Mouse (Mus musculus) layer of hippocampus, adult 18-20 months (tissue): ENCODE data around the gene Steap3. TPM values are rescaled to one million over a fixed set of nuclear protein-coding genes. Genes with fewer than 3 reads are reported as not detected.
"Not testable (repeated sequence)": the region's sequence is repeated elsewhere in the genome, so short reads cannot be mapped to it uniquely, and the experiment has no call there.

Experiments
- DNase-seq, 2 experiments: peaks; one replicate each; pipeline ENCODE4 v3.0.0; 2022; ENCODE audit warnings: low spot score in 2 of 2
- long read RNA-seq: library from polyadenylated mRNA; stranded (forward); transcript quantifications from one replicate; pipeline ENCODE4 v2.0.0, GENCODE M21; 2021
- total RNA-seq, 2 experiments: library from RNA; stranded (reverse); gene quantifications; 2 replicates each; pipeline ENCODE4 v1.2.3; 2021

Steap3 gene
- 1 to 10 TPM; 5.4 to 6.3 TPM for total RNA-seq
- long read RNA-seq, transcript Steap3-202 (5 exons, 2,752 nt) = major isoform, 14 of 16 reads
- long read RNA-seq, partial matches to known transcripts = 1 of 16 reads
- long read RNA-seq, other reads (novel, unspliced or antisense) = 1 of 16 reads

DNA sequence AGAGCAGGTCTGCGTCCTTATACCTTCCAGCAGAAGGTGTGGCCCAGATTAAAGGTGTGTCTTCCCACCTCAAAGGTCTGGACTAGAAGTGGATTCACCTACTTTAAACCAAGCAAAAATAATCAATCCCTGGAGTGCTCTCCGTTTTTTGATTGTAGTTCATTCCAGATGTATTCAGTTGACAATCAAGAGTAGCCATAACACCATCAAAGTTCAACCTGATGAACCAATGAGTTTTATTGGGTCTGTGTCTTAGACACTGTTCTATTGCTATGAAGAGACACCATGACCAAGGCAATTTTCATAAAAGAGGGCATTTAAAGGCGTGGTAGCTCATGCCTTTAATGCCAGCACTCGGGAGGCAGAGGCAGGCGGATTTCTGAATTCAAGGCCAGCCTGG, at the start of gene Steap3:
Steap3 (minus strand) TSS at position 101 of the 400 bp plus-strand sequence.
- no peak for DNase-seq

DNA sequence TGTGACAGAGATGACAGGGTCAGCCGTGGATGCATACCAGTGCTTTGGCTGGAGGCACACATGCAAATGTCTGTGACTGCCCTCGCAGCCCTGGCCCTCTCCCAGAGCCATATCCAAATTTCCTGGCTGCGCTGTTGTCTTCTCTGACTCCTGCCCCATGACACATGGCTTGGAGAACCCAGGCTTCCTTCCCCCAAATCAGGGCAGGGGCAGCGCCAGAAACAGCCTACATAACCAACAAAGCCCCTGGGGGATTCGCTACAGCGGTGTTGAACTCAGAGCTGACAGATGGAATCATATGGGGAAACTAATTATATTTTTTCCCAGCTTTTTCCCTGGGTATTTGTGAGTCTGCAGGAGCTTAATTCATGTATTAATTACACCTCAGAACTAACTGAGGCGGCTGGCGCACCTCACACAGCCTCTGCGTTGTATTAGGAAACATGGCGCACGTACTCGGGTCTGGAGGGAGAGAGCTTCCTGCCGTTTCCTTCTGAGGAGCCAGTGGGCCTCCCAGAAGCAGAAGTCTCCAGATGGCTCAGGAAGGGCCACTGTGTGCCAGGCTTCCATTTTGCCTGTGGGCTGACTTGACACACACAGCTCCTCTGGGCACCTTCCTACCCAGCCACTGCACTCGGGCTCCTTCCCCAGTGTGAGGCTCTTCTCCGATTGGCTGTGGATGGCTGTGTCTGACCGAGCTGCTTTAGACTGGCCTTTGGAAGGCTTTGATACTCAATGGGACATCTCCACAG, 48.9 kb upstream of the Steap3 start:
- DNase-seq = peak in 1 of 2 experiments; percentile 37

DNA sequence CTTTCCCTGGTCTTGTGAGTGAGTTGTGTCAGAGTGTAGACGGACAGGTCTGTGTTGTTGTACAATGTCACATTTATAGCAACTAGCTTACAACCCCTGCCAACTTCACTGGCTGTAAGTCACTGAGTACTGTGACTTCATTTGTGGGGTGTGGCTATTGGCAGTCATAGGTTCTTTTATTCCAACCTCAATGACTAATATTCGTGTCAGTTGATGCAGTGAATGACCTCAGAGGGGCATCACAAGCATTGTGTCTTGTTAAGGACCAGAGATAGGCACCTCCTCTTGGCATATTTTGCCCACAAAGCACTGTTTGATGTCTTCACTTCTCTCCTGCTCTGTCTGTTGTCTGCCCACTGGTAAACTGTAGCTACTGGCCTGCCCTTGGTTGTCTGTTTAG, 33.3 kb upstream of the Steap3 start:
- DNase-seq = no peak

DNA sequence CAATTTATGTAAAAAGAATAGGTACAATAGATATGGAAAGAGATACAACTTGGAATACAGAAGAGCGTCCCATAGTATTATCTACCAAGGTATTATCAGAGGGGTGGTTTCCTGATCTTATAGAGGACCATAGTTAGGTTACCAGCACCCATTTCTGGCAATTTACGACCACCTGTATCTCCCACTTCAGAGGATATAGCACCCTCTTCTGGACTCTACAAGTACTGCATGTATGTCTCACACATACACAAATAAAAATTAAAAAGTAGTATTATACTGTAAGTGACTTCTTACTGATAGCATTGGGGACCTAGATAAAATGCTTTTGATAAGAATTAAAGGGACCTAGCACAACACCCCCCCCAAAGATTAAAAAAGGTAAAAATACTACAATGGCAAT, 24.4 kb upstream of the Steap3 start:
- DNase-seq = no peak

DNA sequence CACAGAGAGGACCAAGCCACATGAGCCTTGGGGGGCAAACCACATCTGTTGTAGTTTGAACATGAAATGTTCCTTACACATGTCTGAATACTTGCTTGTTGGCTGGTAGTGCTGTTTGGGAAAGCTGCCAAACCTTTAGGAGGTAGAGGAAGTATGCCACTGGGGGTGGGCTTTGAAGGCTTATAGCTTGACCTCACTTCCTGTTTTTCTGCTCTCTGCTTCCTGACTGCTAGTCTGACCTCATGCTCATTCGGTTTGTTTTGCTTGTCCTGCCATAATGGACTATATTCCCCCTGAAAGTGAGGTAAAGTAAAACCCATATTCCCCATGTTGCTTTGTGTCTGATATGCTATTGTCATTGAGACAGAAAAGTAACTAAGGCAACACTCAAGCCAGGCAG, 21.3 kb upstream of the Steap3 start:
- no peak for DNase-seq

DNA sequence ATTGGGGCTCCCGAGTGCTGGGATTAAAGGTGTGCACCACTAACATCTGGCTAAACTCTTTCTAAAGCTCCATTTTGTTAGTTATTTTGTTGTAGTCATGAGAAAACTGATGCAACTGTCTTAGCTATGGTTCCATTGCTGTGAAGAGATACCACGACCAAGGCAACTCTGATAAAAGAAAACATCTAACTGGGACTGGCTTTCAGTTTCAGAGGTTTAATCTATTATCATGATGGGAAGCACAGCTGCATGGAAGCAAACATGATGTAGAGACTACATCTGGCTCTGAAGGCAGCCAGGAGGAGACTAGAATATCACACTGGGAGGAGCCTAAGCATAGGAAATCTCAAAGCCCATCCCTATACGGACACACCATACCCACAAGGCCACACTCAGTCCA, 19.2 kb upstream of the Steap3 start:
- DNase-seq = no peak

DNA sequence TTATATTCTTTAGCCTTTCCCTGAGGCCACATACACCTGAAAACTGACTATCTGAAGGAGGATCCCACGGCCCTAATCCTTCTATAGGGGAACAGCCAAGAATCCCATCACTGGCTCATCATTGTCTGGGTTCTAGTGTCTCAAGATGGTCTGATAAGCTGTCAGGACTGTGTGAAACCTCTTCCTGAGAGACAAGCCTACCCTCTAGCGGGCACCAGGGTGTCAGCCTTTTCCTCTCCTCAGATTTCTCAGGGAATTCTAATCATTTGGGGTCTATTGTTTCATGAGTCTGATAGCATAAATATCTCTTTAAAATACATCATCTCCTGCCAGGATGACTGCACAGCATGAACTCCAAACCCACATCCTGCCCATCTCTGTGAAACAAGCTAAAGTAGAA, 17.3 kb upstream of the Steap3 start:
- peak in 1 of 2 experiments; percentile 6 for DNase-seq

DNA sequence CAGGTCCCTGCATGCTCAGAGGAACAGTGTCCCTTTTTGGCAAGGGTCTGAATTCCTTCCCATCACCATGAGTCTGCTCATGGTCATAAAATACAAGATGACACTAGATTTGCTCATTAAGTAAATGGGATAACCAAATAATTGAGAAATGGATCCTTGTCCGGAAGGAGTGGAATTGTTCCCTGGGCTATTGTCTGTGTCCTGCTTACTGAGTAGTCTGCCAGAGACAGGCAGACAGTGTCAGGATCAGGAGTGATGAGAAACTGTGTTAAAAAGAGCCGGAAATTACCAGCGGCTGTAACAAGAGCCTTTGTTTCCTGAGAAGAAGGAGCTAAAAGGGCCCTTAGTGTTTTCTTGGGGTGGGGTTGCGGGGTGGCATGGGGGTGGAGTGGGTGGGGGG, 15.2 kb upstream of the Steap3 start:
- no peak for DNase-seq

DNA sequence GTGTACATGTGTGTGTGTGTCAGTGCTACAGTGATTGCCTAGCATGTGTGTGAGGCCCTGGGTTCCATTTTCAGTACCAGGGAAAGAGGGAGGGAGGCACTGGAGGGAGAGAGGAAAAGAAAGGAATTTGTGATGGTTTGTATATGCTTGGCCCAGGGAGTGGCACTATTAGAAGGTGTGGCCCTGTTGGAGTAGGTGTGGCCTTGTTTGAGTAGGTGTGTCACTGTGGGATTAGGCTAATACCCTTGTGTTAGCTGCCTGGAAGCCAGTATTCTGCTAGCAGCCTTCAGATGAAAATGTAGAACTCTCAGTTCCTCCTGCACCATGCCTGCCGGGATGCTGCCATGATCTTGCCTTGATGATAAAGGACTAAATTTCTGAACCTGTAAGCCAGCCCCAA, 3.6 kb upstream of the Steap3 start:
- DNase-seq = not testable (repeated sequence)

DNA sequence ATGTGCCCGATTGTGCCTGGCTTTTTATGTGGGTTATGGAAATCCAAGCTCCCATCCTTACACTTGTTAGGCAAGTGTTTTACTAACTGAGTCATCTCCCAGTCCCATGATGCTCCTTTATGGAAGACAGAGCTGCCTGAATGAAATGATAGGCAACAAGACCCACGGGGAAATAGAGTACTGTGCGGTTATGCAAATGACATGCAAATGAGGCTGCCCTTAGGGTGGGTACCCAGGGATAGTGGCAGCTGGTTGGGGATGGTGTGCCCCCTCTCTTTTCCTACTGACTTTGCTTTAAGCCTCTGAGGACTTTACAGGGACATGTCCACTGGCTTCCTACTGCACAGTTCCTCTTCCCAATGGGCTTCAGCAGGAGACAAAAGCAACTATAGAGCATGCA, 2.7 kb upstream of the Steap3 start:
- DNase-seq = no peak

DNA sequence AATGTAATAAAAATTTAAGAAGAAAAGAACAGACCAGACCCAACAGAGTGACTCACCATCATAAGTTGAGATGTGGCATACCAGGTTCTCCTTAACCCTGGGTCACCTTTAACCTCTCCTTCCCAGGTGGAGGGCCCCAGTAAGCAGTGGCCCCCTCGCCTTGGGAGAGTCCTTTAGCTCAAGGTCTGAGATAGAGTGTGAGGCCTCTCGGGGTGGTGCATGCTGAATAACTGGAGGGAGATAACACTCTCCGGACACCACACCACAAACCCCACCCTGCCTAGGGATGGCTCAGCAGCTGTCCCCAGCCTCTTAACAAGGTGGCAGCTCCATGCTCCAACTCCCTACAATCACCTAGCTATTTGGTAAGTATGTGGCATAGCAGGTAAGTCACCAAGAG, 1.6 kb downstream of the Steap3 start:
- no peak for DNase-seq

DNA sequence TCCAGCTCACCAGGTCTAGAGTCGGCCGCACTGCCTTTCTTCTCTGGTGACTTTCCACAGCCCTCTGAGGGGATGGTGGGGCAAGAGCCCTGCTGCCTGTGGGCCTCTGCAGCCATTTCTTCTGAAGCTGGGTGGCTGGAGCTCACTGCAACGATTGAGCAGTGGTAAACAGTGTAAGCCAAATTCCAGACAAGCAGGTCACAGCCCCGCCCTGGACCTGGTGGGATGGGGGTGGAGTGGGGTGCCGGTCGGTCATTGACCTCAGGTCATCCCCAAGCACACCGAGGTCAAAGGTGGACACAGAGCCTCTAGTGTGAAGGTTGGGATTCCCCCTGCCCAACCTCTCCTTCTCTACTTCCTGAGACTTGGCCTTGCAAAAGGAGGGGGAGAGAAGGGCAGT, 2.4 kb downstream of the Steap3 start:
- no peak for DNase-seq

DNA sequence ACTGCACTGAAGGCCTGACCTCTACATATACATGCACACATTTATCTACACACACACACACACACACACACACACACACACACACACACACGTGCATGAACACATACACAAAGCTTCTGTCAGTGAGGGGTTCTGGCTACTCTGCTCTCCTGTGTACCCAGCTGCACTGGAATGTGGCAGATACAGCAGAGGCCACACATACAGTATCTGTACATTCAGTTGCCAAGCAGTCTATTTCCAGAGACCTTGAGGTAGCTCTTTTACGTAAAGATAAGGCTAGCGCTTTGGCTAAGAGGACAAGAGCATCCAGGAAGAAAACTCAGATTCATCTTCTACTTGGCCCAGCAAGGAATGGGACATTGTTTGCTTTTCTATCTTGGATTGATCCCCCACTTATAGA, 4.9 kb downstream of the Steap3 start:
- no peak for DNase-seq

DNA sequence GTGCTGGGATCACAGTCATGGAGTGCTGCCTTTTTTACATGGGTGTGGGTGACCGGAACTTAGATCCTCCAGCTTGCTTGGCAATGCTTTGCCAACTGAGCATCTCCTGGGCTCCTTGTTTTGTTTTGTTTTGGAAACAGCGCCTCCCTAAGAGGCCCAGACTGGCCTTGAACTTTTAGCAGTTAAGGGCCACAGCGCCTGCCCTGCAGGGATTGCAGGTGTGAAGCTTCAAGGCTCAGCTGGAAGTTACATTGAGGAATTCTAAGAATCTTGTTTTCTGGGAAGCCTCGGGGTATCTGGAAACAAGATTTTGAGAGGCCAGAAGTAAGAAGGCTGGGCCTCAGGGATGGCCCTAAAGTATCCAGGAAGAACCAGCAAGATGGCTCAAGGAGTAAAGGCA, 6.0 kb downstream of the Steap3 start:
- no peak for DNase-seq

DNA sequence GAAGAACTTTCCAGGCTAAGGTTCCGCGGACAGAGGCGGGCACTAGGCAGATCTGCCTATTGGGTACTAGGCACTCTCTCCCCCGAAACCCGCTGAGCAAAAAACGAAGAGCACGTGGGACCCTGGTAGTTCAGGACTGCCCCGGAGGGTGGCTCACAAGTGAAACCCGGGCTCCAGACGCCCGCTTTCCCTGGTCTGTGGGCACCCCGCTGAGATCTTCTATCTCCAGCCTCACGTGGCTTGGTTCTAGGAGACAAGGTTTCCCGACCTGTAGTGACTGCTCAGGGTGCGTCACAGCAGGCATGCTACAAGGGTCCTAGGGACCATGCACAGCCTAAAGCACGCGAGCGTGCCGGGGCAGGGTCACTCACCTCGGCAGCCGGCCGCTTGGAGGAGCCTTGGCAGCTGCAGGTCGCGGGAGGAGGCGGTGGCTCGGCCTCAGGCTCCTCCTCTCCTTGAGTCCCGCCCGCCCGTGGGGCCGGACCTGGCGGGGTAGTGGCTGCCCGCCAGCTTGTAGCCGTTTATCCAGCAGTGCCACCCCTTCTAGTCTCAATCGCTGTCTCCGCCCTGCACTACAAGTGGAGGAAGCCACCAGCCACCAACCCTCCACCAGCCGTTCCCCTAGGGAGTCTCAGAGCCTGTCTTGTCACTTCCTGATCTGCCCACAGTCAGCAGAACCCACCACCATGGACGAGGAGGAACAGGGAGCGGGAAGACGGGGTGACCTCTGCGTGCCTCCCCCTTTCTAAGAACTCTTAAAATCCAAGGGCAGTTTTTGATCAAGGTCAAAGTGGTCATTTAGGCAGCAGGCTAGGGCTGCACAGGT, 7.4 kb downstream of the Steap3 start:
- DNase-seq = peak; percentile 51 to 57

DNA sequence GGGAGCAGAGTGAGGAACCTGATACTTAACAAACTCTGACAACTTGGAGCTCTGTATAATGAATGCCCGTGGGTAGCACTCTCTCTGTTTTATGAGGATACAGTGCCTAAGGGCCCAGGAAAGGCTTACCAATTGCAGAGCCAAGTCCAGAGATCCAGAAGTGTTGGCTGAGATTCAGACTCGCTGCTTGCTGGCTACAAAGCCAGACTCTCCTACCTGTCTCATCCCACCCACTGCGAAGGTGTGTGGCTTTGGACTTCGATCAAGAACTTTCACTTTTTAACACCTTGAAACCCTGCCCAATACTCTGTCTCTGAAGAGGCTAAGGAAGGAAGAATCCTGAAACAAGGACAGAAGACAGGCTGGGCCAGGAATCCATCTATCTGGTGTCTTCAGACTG, 9.3 kb downstream of the Steap3 start:
- DNase-seq = no peak

DNA sequence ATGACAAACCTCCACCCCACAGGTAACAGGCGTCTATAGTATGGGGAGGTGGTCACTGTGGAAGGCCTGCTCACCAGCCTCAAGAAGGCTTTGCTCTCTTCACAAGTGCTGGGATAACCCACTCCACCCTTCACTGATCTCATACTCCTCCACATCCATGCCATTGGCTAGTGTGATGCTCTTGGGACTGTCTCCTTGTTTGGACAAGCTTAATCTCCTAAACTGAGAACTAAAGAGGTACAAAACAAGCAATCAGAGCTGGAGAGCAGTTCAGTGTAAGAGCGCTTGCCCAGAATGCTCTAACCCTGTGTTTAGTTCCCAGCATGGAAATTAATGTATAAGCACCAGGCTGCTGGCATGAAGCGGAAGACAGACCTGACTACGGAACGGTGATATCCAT, 11.3 kb downstream of the Steap3 start:
- no peak for DNase-seq

DNA sequence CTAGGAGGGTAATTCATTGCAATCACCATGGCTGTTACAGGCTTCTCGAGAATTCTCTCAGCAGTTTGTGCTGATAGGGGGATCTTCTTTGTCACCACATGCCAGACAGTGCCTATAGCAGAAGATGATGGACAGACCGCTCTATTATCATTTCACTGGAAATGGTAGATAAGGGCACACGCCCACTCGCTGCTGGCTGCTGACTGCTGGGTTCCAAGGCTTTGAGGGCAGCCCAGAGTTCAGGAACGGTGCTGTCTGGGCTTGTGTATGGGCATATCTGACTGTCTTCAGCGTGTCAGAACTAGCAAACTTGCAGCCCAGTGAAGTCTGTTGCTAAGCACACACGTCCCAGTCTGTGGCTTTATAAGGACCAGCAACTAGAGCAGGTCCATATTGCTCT, 13.3 kb downstream of the Steap3 start:
- DNase-seq = no peak

DNA sequence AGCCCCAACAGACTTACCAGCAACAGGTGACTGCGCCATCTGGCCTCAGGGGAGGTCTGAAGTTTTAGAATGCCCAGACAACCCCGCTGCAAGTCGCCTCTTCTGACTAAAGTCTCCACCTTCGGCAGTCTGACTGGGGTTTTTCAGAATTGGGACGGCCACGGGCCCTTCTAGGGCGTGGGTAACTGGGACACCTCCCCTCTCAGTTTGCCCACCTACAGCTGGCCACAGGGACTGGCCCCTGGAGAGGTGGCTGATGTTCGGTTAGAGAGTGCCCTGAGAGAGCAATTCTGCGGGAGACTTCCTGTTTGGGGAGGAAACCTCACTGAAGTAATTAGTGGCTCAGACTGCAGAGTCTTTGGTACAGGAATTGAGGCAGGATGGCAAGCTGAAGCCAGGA, 13.8 kb downstream of the Steap3 start:
- no peak for DNase-seq

DNA sequence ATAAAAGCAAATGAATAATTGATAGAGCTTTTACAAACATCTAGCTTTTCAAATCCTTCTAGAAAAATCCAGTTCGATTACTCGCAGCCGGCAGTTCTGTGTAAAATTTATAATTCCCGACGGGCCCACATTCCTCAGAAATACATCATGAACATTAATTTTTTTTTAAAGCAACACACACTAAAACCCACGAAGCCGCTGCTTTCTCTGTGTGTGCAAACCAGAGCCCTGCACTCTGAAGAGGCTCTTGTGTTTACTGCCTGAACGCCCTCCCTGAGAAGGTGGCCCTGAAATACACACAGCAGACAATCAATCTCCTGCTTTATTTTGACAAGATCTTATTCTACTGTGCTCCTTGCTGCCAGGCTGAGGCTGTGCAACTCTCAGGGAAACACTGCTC, 14.3 kb downstream of the Steap3 start:
- DNase-seq = no peak

DNA sequence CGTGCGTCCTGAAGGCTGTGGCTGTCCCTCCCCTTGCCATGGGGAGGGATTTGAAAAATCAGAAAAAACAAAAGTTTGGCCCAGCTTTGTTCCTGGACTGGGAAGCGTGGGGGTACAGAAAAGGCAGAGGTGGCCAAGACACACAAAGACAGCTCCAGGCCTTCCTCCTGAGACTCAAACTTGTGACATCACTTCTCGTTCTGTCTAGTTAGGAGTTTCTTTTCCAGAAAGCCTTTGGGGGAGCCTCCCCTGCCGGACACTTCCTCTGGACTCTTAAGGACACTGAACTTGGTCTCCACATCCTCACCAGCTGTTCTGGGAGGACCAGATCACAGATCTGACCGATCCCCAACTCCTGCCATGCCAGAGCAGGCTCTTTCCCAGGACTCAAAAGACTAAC, 18.8 kb downstream of the Steap3 start:
- no peak for DNase-seq

DNA sequence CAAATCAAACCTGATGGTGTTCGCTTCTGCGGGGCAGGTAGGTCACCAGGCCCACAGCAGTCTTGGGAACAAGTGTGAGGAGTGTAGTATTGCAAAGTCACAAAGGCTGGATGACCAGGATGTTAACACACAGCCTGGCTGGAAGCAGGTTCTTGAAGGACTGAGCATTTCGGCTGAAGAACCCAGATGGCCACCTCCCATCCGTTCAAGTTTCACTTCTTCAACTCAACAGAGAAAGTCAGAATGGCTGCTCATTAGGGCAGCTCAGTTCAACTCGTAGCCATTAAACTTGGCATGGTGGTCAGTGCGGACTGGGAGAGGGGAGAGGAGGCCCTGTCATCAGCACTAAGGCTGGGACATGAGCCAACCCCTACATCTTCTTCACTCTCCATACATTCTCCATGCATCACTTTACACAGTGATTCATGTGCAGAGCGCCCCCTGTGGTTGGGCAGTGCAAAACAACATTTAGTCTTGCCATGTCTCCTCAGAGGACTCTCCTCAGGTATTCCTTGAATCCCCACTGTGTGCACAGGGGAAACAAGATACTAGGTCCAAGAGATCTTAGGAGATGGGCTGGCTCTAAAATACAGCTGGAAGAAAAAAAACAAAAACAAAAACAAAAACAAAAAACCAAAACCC, 19.9 kb downstream of the Steap3 start:
- DNase-seq = no peak
